Mouse (Mus musculus) right cerebral cortex, postnatal 36 days (tissue): ENCODE data around the gene Exoc7.
A peak's percentile ranks its signal among the peaks of the same experiment; 100 is the strongest.

Experiments used
- DNase-seq, 2 experiments: peaks; one replicate each; pipeline ENCODE4 v3.0.0; 2022; ENCODE audit warnings: low spot score in 2 of 2, mixed read lengths in 1 of 2

Exoc7 gene

GRCm38 (mm10) chr11:116312359-116312758 is 5.3 kb upstream of the Exoc7 start:
- no peak for DNase-seq

GRCm38 (mm10) chr11:116311169-116311568 is 4.1 kb upstream of the Exoc7 start:
- DNase-seq, result no peak

GRCm38 (mm10) chr11:116309601-116310000 is 2.6 kb upstream of the Exoc7 start:
- no peak for DNase-seq

- no peak for DNase-seq
Measured at GRCm38 (mm10) chr11:116307762-116308531, 914 bp upstream of the Exoc7 start.

- peak; percentile 86 for DNase-seq
Measured at GRCm38 (mm10) chr11:116306126-116306982, 679 bp downstream of the Exoc7 start.

- no peak for DNase-seq
Measured at GRCm38 (mm10) chr11:116305423-116305822, 1.6 kb downstream of the Exoc7 start.

- no peak for DNase-seq
Measured at GRCm38 (mm10) chr11:116298621-116299020, 8.4 kb downstream of the Exoc7 start.

GRCm38 (mm10) chr11:116298221-116298620 is 8.8 kb downstream of the Exoc7 start:
- no peak for DNase-seq

GRCm38 (mm10) chr11:116297017-116297416 is 10.0 kb downstream of the Exoc7 start:
- no peak for DNase-seq

GRCm38 (mm10) chr11:116296191-116296734 is 10.8 kb downstream of the Exoc7 start:
- no peak for DNase-seq

- DNase-seq, result no peak
Measured at GRCm38 (mm10) chr11:116294319-116294718, 12.7 kb downstream of the Exoc7 start.

- no peak for DNase-seq
Measured at GRCm38 (mm10) chr11:116293538-116294137, 13.4 kb downstream of the Exoc7 start.

GRCm38 (mm10) chr11:116292401-116292800 is 14.6 kb downstream of the Exoc7 start:
- DNase-seq, result no peak

GRCm38 (mm10) chr11:116290556-116290955 is 16.5 kb downstream of the Exoc7 start:
- DNase-seq, result no peak

GRCm38 (mm10) chr11:116287351-116287750 is 19.7 kb downstream of the Exoc7 start:
- DNase-seq, result no peak

GRCm38 (mm10) chr11:116285770-116286191 is 21.3 kb downstream of the Exoc7 start:
- no peak for DNase-seq

GRCm38 (mm10) chr11:116283982-116284381 is 23.1 kb downstream of the Exoc7 start:
- no peak for DNase-seq

GRCm38 (mm10) chr11:116282912-116283521 is 24.0 kb downstream of the Exoc7 start:
- no peak for DNase-seq

GRCm38 (mm10) chr11:116282089-116282488 is 24.9 kb downstream of the Exoc7 start:
- DNase-seq, result no peak

- DNase-seq, result no peak
Measured at GRCm38 (mm10) chr11:116281671-116282070, 25.4 kb downstream of the Exoc7 start.
